Mouse (Mus musculus) limb, embryonic 11.5 days (tissue): ENCODE results near the gene Snx22. TPM values are rescaled to one million over a fixed set of nuclear protein-coding genes. Genes with fewer than 3 reads are reported as not detected.

Experiments used
- ATAC-seq: fragments of 200-750 bp; cut with Nextera tagmentation; 2 replicates; pipeline ENCODE4 v1.8.0; 2017; ENCODE audit warnings: low read depth; ENCODE audit not compliant: insufficient number of reproducible peaks, low FRiP score, low TSS enrichment
- DNase-seq: peaks from one replicate; pipeline ENCODE4 v3.0.0-alpha.2; 2015; ENCODE audit warnings: low spot score
- H3K27ac ChIP-seq: fragments of 300-500 bp; sonication (generic); replicated peaks from 2 replicates; pipeline ENCODE4 v1.5.1; 2014; ENCODE audit warnings: low read depth, mild to moderate bottlenecking, low read length
- H3K27me3 ChIP-seq: fragments of 300-500 bp; sonication (generic); 2 replicates; pipeline ENCODE4 v1.6.1; 2014; ENCODE audit warnings: mild to moderate bottlenecking, low read length, mixed read lengths; ENCODE audit not compliant: control insufficient read depth, insufficient read depth
- H3K36me3 ChIP-seq: fragments of 300-500 bp; sonication (generic); 2 replicates; pipeline ENCODE4 v1.6.1; 2014; ENCODE audit warnings: mild to moderate bottlenecking, low read length, moderate library complexity, mixed read lengths; ENCODE audit not compliant: control insufficient read depth, insufficient read depth
- H3K4me1 ChIP-seq: fragments of 300-500 bp; sonication (generic); 2 replicates; pipeline ENCODE4 v1.6.1; 2014; ENCODE audit warnings: low read length, mixed read lengths; ENCODE audit not compliant: control insufficient read depth, insufficient read depth
- H3K4me2 ChIP-seq: fragments of 300-500 bp; sonication (generic); 2 replicates; pipeline ENCODE4 v1.6.1; 2014; ENCODE audit warnings: low read depth, mild to moderate bottlenecking, moderate library complexity; ENCODE audit not compliant: severe bottlenecking
- H3K4me3 ChIP-seq: fragments of 300-500 bp; sonication (generic); 2 replicates; pipeline ENCODE4 v1.5.1; 2014; ENCODE audit warnings: low read depth, low read length
- H3K9ac ChIP-seq: fragments of 300-500 bp; sonication (generic); 2 replicates; pipeline ENCODE4 v1.6.1; 2014; ENCODE audit warnings: mild to moderate bottlenecking, low read length
- H3K9me3 ChIP-seq: fragments of 300-500 bp; sonication (generic); 2 replicates; pipeline ENCODE4 v1.6.1; 2016; ENCODE audit warnings: low read length; ENCODE audit not compliant: control insufficient read depth
- WGBS: fragments of 180-500 bp; shearing (Covaris S2); extraction: QIAGEN DNeasy Blood & Tissue Kit; methylation state at CpG from one replicate; pipeline ENCODE4 v1.1.7; 2014; 5-methylcytosine and 5-hydroxymethylcytosine counted together
- polyA plus RNA-seq: library from polyadenylated mRNA; unstranded; fragments of >200 nt; fragmentation: Nextera tagmentation; extraction: Ambion mirVana; gene quantifications from 2 replicates; pipeline ENCODE4 v1.2.1, GENCODE M21; 2014

The Snx22 gene
- 2.3 and 2.9 TPM in 2 replicates for polyA plus RNA-seq

GRCm38 (mm10) chr9:66069583-66069982, at the start of gene Snx22:
Gene Snx22, minus strand, starts transcription at chr9:66069719.
- DNase-seq (peak; percentile 85), ATAC-seq (peak; percentile 78; the same call in 1 of the 2 replicates)
- WGBS: under 1% methylated on average over 22 of the region's 22 CpGs
- H3K9ac ChIP-seq: peak within 1 kb of the TSS; percentile 60
- peaks cover 16% of the 10 kb centered on the region for H3K27me3 ChIP-seq
- no peak within 1 kb of the TSS for H3K27ac ChIP-seq
- peak within 1 kb of the TSS; percentile 50 for H3K4me3 ChIP-seq
- H3K36me3 ChIP-seq: peaks cover 18% of the 10 kb centered on the region
- no peaks in the 10 kb centered on the region for H3K9me3 ChIP-seq
- H3K4me1 ChIP-seq: peaks cover 6% of the 10 kb centered on the region
- H3K4me2 ChIP-seq: peak within 1 kb of the TSS; percentile 91

GRCm38 (mm10) chr9:66116890-66117289, 47.4 kb upstream of the Snx22 start:
- ATAC-seq: no peak
- Histone ChIP-seq H3K27me3 (no peaks in the 10 kb centered on the region), H3K9ac (no peak overlapping the region), H3K9me3 (no peaks in the 10 kb centered on the region), H3K4me1 (no peaks in the 10 kb centered on the region), H3K36me3 (no peaks in the 10 kb centered on the region; the same call in 1 of the 2 replicates), H3K27ac (no peak overlapping the region), H3K4me2 (no peak overlapping the region), H3K4me3 (no peak overlapping the region)
- 67% methylated on average over 8 of the region's 8 CpGs for WGBS
- DNase-seq: no peak

GRCm38 (mm10) chr9:66114341-66114740, 44.8 kb upstream of the Snx22 start:
- Histone ChIP-seq H3K4me3 (no peak overlapping the region), H3K27me3 (no peaks in the 10 kb centered on the region), H3K9me3 (no peaks in the 10 kb centered on the region), H3K4me2 (no peak overlapping the region), H3K4me1 (no peaks in the 10 kb centered on the region), H3K36me3 (no peaks in the 10 kb centered on the region; the same call in 1 of the 2 replicates), H3K27ac (no peak overlapping the region), H3K9ac (no peak overlapping the region)
- no peak for DNase-seq
- WGBS: 89% methylated on average over 3 of the region's 3 CpGs
- ATAC-seq: no peak

GRCm38 (mm10) chr9:66110611-66111379, 41.3 kb upstream of the Snx22 start:
- peak overlapping the region; percentile 23; the same call in 1 of the 2 replicates for H3K27ac ChIP-seq
- ATAC-seq (no peak), DNase-seq (no peak)
- no peaks in the 10 kb centered on the region for H3K4me1 ChIP-seq
- H3K36me3 ChIP-seq: peaks cover 7% of the 10 kb centered on the region; the same call in 1 of the 2 replicates
- no peak overlapping the region for H3K4me3 ChIP-seq
- 64% methylated on average over 8 of the region's 8 CpGs for WGBS
- H3K4me2 ChIP-seq: no peak overlapping the region
- no peaks in the 10 kb centered on the region for H3K9me3 ChIP-seq
- no peak overlapping the region for H3K9ac ChIP-seq
- no peaks in the 10 kb centered on the region for H3K27me3 ChIP-seq

- Histone ChIP-seq H3K4me2 (no peak overlapping the region), H3K4me1 (no peaks in the 10 kb centered on the region), H3K27me3 (no peaks in the 10 kb centered on the region), H3K27ac (0 out of 2 replicates have a peak overlapping the region, but pooled peaks have one; percentile 23), H3K9ac (no peak overlapping the region), H3K36me3 (peaks cover 8% of the 10 kb centered on the region; the same call in 1 of the 2 replicates), H3K9me3 (no peaks in the 10 kb centered on the region), H3K4me3 (no peak overlapping the region)
- DNase-seq: no peak
- no peak for ATAC-seq
- 72% methylated on average over 8 of the region's 8 CpGs for WGBS
Observed at GRCm38 (mm10) chr9:66110126-66110525, 40.6 kb upstream of the Snx22 start.

GRCm38 (mm10) chr9:66109574-66109973, 40.1 kb upstream of the Snx22 start:
- DNase-seq (no peak), ATAC-seq (no peak)
- 89% methylated on average over 1 of the region's 1 CpGs for WGBS
- Histone ChIP-seq H3K4me3 (no peak overlapping the region), H3K27me3 (no peaks in the 10 kb centered on the region), H3K4me2 (no peak overlapping the region), H3K9ac (no peak overlapping the region), H3K9me3 (no peaks in the 10 kb centered on the region), H3K4me1 (no peaks in the 10 kb centered on the region), H3K36me3 (peaks cover 9% of the 10 kb centered on the region; the same call in 1 of the 2 replicates), H3K27ac (no peak overlapping the region)

- H3K27ac ChIP-seq: no peak overlapping the region
- H3K4me2 ChIP-seq: no peak overlapping the region
- no peaks in the 10 kb centered on the region for H3K27me3 ChIP-seq
- no peak overlapping the region for H3K4me3 ChIP-seq
- H3K36me3 ChIP-seq: peaks cover 21% of the 10 kb centered on the region; the same call in 1 of the 2 replicates
- DNase-seq: no peak
- H3K9ac ChIP-seq: no peak overlapping the region
- H3K9me3 ChIP-seq: no peaks in the 10 kb centered on the region
- no peak for ATAC-seq
- no peaks in the 10 kb centered on the region for H3K4me1 ChIP-seq
- WGBS: 90% methylated on average over 8 of the region's 8 CpGs
Observed at GRCm38 (mm10) chr9:66105168-66105567, 35.6 kb upstream of the Snx22 start.

GRCm38 (mm10) chr9:66104601-66105000, 35.1 kb upstream of the Snx22 start:
- ATAC-seq (no peak), DNase-seq (no peak)
- H3K27ac ChIP-seq: no peak overlapping the region
- H3K27me3 ChIP-seq: no peaks in the 10 kb centered on the region
- no peaks in the 10 kb centered on the region for H3K4me1 ChIP-seq
- no peak overlapping the region for H3K4me2 ChIP-seq
- H3K9me3 ChIP-seq: no peaks in the 10 kb centered on the region
- 95% methylated on average over 4 of the region's 4 CpGs for WGBS
- H3K9ac ChIP-seq: no peak overlapping the region
- H3K36me3 ChIP-seq: peaks cover 21% of the 10 kb centered on the region; the same call in 1 of the 2 replicates
- no peak overlapping the region for H3K4me3 ChIP-seq
